Mouse (Mus musculus): Measurements from ENCODE around the gene Man1c1.

Gene Man1c1

GRCm38 (mm10) chr4:134551494-134552316, 152.4 kb downstream of the Man1c1 start, which contains the start of gene Selenon:
Gene Selenon, minus strand, starts transcription at chr4:134552166.
- DNase-seq (ENCODE audit: low spot score in 2 of 2) = peak; percentile 43 to 71

GRCm38 (mm10) chr4:134549899-134550298, 154.2 kb downstream of the Man1c1 start:
- DNase-seq (ENCODE audit: low spot score in 2 of 2) = no peak

GRCm38 (mm10) chr4:134548169-134548938, 155.7 kb downstream of the Man1c1 start:
- peak in 1 of 2 experiments; percentile 39 for DNase-seq (ENCODE audit: low spot score in 2 of 2)

GRCm38 (mm10) chr4:134546814-134547705, 157.0 kb downstream of the Man1c1 start:
- DNase-seq (ENCODE audit: low spot score in 2 of 2) = peak; percentile 53 to 67

- DNase-seq (ENCODE audit: low spot score in 2 of 2) = peak; percentile 93 to 95
These were observed 160.8 kb downstream of the Man1c1 start for GRCm38 (mm10) chr4:134543261-134543660.

GRCm38 (mm10) chr4:134542726-134543125, 161.4 kb downstream of the Man1c1 start:
- no peak for DNase-seq (ENCODE audit: low spot score in 2 of 2)

GRCm38 (mm10) chr4:134538997-134539580, 165.0 kb downstream of the Man1c1 start:
- DNase-seq (ENCODE audit: low spot score in 2 of 2) = no peak

GRCm38 (mm10) chr4:134535787-134536151, 168.3 kb downstream of the Man1c1 start:
- DNase-seq (ENCODE audit: low spot score in 2 of 2) = no peak

- peak; percentile 96 to 98 for DNase-seq (ENCODE audit: low spot score in 2 of 2)
These were observed 168.9 kb downstream of the Man1c1 start, which contains the start of gene Mtfr1l for GRCm38 (mm10) chr4:134534932-134535786. Gene Mtfr1l, minus strand, starts transcription at chr4:134535387.

GRCm38 (mm10) chr4:134534124-134534886, 169.8 kb downstream of the Man1c1 start:
- peak; percentile 53 to 73 for DNase-seq (ENCODE audit: low spot score in 2 of 2)

GRCm38 (mm10) chr4:134533421-134533820, 170.7 kb downstream of the Man1c1 start:
- no peak for DNase-seq (ENCODE audit: low spot score in 2 of 2)

GRCm38 (mm10) chr4:134532928-134533327, 171.2 kb downstream of the Man1c1 start:
- no peak for DNase-seq (ENCODE audit: low spot score in 2 of 2)

- DNase-seq (ENCODE audit: low spot score in 2 of 2) = no peak
These were observed 177.9 kb downstream of the Man1c1 start for GRCm38 (mm10) chr4:134526220-134526619.

GRCm38 (mm10) chr4:134525806-134526205, 178.3 kb downstream of the Man1c1 start:
- DNase-seq (ENCODE audit: low spot score in 2 of 2) = no peak

GRCm38 (mm10) chr4:134523447-134523846, 180.6 kb downstream of the Man1c1 start:
- no peak for DNase-seq (ENCODE audit: low spot score in 2 of 2)

GRCm38 (mm10) chr4:134519281-134519680, 184.8 kb downstream of the Man1c1 start:
- no peak for DNase-seq (ENCODE audit: low spot score in 2 of 2)

GRCm38 (mm10) chr4:134518541-134518940, 185.5 kb downstream of the Man1c1 start:
- DNase-seq (ENCODE audit: low spot score in 2 of 2) = no peak

- no peak for DNase-seq (ENCODE audit: low spot score in 2 of 2)
These were observed 186.4 kb downstream of the Man1c1 start for GRCm38 (mm10) chr4:134517719-134518118.

GRCm38 (mm10) chr4:134516981-134517380, 187.1 kb downstream of the Man1c1 start:
- no peak for DNase-seq (ENCODE audit: low spot score in 2 of 2)
